Mouse (Mus musculus) forebrain, embryonic 14.5 days (tissue): ENCODE data around the gene Cuedc1. TPM values are rescaled to one million over a fixed set of nuclear protein-coding genes. Genes with fewer than 3 reads are reported as not detected.

ENCODE experiments used
- ATAC-seq: fragments of 200-750 bp; cut with Nextera tagmentation; 2 replicates; pipeline ENCODE4 v1.8.0; 2017; ENCODE audit warnings: mild to moderate bottlenecking, moderate library complexity
- DNase-seq: peaks from one replicate; pipeline ENCODE4 v3.0.0-alpha.2; 2015; ENCODE audit warnings: low spot score
- H3K27ac ChIP-seq: fragments of 300-500 bp; sonication (generic); 2 replicates; pipeline ENCODE4 v1.5.1; 2014; ENCODE audit warnings: low read depth, mild to moderate bottlenecking, control low read depth, low read length, moderate library complexity
- H3K27me3 ChIP-seq: fragments of 300-500 bp; sonication (generic); replicated peaks from 2 replicates; pipeline ENCODE4 v1.6.1; 2014; ENCODE audit warnings: low read length, control low read depth, mixed read lengths; ENCODE audit not compliant: control insufficient read depth, insufficient read depth
- H3K36me3 ChIP-seq: fragments of 300-500 bp; sonication (generic); 2 replicates; pipeline ENCODE4 v1.6.1; 2014; ENCODE audit warnings: low read length, control low read depth; ENCODE audit not compliant: control insufficient read depth, insufficient read depth
- H3K4me1 ChIP-seq: fragments of 300-500 bp; sonication (generic); 2 replicates; pipeline ENCODE4 v1.6.1; 2014; ENCODE audit warnings: antibody characterized with exemption, low read length, control low read depth; ENCODE audit not compliant: control insufficient read depth, insufficient read depth
- H3K4me2 ChIP-seq: fragments of 300-500 bp; sonication (generic); 2 replicates; pipeline ENCODE4 v1.6.1; 2014; ENCODE audit warnings: mild to moderate bottlenecking, control low read depth, low read length
- H3K4me3 ChIP-seq: fragments of 300-500 bp; sonication (generic); 2 replicates; pipeline ENCODE4 v1.5.1; 2014; ENCODE audit warnings: low read depth, low read length, control low read depth
- H3K9ac ChIP-seq: fragments of 300-500 bp; sonication (generic); 2 replicates; pipeline ENCODE4 v1.6.1; 2014; ENCODE audit warnings: mild to moderate bottlenecking, low read length, control low read depth, moderate library complexity
- H3K9me3 ChIP-seq: fragments of 300-500 bp; sonication (generic); replicated peaks from 2 replicates; pipeline ENCODE4 v1.6.1; 2016; ENCODE audit warnings: low read length, control low read depth, mixed read lengths; ENCODE audit not compliant: control insufficient read depth
- WGBS: fragments of 180-500 bp; shearing (Covaris S2); extraction: QIAGEN DNeasy Blood & Tissue Kit; methylation state at CpG from one replicate; pipeline ENCODE4 v1.1.7; 2014; 5-methylcytosine and 5-hydroxymethylcytosine counted together
- polyA plus RNA-seq: library from polyadenylated mRNA; unstranded; fragments of >200 nt; fragmentation: Nextera tagmentation; extraction: Ambion mirVana; gene quantifications from 2 replicates; pipeline ENCODE4 v1.2.1, GENCODE M21; 2014

Gene Cuedc1
- polyA plus RNA-seq, 1 experiment from 2014 or later = 13.0 TPM

DNA sequence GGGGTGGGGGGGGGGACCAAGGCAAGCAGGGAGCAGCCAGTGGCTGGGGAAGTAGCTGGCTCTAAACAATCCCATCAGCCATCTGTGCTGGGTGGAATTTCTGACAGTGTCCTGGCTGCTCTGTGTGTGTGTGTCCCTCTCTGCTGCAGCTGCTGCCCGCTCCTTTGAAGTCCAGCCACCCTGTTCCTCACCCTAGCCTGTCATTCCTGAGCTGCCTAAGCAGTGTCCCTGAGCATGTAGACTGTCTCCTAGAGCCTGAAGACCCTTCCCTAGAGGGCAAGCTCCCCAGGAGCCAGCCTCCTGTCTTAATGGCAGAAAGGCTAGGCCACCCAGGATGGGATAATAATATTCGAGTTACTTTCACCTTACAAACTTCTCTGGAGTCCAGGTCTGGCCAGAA is 58.5 kb downstream of the Cuedc1 start:
- H3K27me3 ChIP-seq = no peaks in the 10 kb centered on the region
- H3K9me3 ChIP-seq = no peaks in the 10 kb centered on the region
- H3K4me2 ChIP-seq = no peak overlapping the region
- no peak overlapping the region for H3K4me3 ChIP-seq
- 55% methylated on average over 2 of the region's 2 CpGs for WGBS
- H3K9ac ChIP-seq = no peak overlapping the region
- no peak overlapping the region for H3K27ac ChIP-seq
- DNase-seq (no peak), ATAC-seq (no peak)
- H3K36me3 ChIP-seq = no peaks in the 10 kb centered on the region
- H3K4me1 ChIP-seq = peaks cover 22% of the 10 kb centered on the region

DNA sequence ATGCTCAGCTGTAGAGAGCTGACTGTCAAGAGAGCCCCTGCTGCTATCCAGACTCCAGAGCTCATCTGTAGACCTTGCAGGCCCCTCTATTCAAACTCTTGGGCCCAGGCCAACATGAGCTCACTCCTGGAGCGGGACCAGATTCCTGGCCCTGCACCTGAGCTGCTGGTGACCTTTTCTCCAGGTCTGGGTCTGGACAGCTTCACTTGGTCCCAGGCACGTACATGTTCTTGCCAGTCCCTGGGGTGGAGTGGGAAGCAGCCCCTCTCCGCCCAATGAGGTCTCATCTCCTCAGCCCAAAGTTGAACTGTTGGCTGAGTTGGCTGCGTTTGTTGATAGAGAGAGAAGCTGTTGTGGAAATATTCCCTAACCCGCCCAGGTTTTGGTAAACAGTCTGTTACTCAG is 61.0 kb downstream of the Cuedc1 start:
- Histone ChIP-seq H3K9ac (no peak overlapping the region), H3K27me3 (no peaks in the 10 kb centered on the region), H3K36me3 (no peaks in the 10 kb centered on the region), H3K4me2 (no peak overlapping the region), H3K4me3 (no peak overlapping the region), H3K27ac (no peak overlapping the region), H3K9me3 (no peaks in the 10 kb centered on the region), H3K4me1 (peaks cover 22% of the 10 kb centered on the region)
- WGBS = 53% methylated on average over 5 of the region's 5 CpGs
- ATAC-seq (no peak), DNase-seq (peak; percentile 43)

DNA sequence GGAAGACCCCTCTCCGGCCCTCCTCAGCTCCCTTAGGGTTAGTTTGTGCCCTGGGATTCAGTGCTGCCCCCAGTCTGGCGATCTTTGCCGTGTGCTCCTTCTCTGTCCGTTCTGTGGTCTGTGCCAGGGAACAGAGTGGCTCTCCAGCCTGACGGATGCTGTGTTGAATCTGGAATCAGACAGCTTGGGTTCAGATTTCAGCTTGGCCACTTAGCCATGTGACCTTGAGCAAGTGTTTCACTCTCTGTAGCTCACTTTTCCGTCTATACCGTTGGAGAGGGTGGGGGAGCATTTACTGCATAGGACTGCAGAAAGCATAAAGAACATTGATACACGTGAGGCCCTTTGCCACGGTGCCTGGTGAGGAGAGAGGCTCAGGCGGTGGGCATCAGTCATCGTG is 61.5 kb downstream of the Cuedc1 start:
- H3K4me2 ChIP-seq = no peak overlapping the region
- no peak overlapping the region for H3K27ac ChIP-seq
- no peaks in the 10 kb centered on the region for H3K36me3 ChIP-seq
- DNase-seq = no peak
- peaks cover 22% of the 10 kb centered on the region for H3K4me1 ChIP-seq
- no peak for ATAC-seq
- H3K27me3 ChIP-seq = no peaks in the 10 kb centered on the region
- H3K4me3 ChIP-seq = no peak overlapping the region
- WGBS = 72% methylated on average over 11 of the region's 11 CpGs
- H3K9me3 ChIP-seq = no peaks in the 10 kb centered on the region
- H3K9ac ChIP-seq = no peak overlapping the region

DNA sequence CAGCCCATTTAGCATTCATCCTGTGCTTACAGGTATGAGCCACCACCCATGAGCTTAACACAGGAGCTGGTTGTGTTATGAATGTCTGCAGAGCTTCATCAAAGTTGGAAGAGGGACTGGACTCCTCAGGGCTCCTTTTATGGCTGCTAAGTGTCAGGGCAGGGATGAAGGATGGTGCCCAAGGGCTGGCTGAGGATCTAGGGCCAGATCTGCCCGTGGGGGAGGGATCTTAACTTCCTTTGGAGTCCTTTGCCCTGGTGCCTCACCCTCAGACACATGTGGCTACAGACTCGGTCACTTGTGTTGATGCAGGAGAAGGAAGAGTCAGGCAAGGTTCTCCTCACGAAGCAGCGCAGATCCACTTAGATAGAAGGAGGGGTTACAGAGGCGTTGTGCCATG is 62.5 kb downstream of the Cuedc1 start:
- H3K9me3 ChIP-seq = no peaks in the 10 kb centered on the region
- H3K36me3 ChIP-seq = no peaks in the 10 kb centered on the region
- no peak for ATAC-seq
- H3K27me3 ChIP-seq = no peaks in the 10 kb centered on the region
- H3K4me1 ChIP-seq = peaks cover 25% of the 10 kb centered on the region
- DNase-seq = no peak
- peak overlapping the region; percentile 80; the same call in 1 of the 2 replicates for H3K4me2 ChIP-seq
- peak overlapping the region; percentile 36; the same call in 1 of the 2 replicates for H3K27ac ChIP-seq
- WGBS = 59% methylated on average over 5 of the region's 5 CpGs
- no peak overlapping the region for H3K4me3 ChIP-seq
- no peak overlapping the region for H3K9ac ChIP-seq

DNA sequence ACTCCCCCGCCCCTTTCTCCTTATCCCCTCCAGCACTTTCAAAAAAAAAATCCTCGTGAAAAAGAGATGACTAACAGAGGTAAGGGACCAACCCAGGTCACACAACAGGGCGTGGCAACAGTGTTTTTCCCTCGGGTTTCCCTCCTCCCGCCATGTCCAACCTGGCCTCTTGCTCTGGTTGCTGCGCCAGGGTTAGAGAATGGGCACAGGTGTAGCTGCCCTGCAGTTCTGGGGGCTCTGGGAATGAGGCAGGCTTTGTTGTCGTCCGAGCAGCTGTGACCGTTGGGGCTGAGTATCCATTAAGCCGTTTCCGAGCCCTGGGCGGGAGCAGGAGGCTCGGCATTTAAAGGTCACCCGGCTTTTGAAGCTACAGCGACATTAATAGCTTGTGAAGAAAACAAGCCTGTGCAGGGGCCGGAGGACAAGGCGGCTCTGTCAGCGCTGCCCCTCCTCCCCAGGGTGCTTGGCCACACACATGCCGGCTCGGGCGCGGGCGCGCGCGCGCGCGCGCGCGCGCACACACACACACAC is 63.3 kb downstream of the Cuedc1 start:
- peak overlapping the region; percentile 64 for H3K9ac ChIP-seq
- peak overlapping the region; percentile 79 for H3K27ac ChIP-seq
- H3K36me3 ChIP-seq = no peaks in the 10 kb centered on the region
- peak overlapping the region; percentile 38 for H3K4me3 ChIP-seq
- DNase-seq (peak; percentile 76), ATAC-seq (peak; percentile 64)
- H3K9me3 ChIP-seq = no peaks in the 10 kb centered on the region
- peak overlapping the region; percentile 80 for H3K4me2 ChIP-seq
- WGBS = 0% methylated on average over 18 of the region's 33 CpGs
- no peaks in the 10 kb centered on the region for H3K27me3 ChIP-seq
- H3K4me1 ChIP-seq = peaks cover 28% of the 10 kb centered on the region

DNA sequence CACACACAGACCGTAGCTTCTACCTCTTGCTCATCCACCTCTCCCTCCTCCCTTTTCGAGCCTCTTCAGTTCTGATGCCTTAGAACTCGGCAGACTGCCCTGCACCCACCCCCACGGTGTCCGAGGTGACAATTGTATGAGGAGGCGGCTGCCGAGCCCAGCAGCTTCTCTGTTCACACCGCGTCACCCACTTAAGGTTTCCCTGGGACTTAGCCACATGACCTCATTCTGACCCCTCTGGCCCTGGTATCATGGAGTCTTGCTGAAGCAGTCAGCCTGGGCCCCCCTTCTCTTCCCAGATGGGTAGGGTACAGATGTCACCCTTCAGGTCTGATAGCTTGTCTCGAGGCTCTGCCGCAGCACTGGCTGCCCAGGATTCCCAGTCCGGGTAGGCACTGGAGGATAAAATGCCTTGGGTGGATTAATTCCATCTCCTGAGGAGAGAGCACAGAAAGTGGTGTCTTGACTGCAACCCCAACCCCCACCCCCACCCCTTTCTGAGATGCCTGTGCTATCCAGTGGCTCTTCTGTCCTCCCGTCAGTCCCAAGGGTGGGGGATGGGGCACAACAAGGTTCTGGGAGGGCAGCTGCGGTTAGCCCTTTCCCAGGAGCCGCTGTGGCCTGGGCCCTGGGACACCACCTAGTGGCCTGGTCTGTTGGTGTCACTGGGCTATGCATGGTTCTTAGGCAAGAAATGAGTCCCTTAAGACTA is 63.9 kb downstream of the Cuedc1 start:
- Histone ChIP-seq H3K27me3 (no peaks in the 10 kb centered on the region), H3K4me1 (peaks cover 30% of the 10 kb centered on the region), H3K9me3 (no peaks in the 10 kb centered on the region), H3K36me3 (no peaks in the 10 kb centered on the region), H3K4me2 (peak overlapping the region; percentile 80), H3K27ac (peak overlapping the region; percentile 79; the same call in 1 of the 2 replicates), H3K4me3 (peak overlapping the region; percentile 38), H3K9ac (peak overlapping the region; percentile 64)
- WGBS = 2% methylated on average over 14 of the region's 15 CpGs
- ATAC-seq (peak; percentile 69), DNase-seq (peak; percentile 82)

DNA sequence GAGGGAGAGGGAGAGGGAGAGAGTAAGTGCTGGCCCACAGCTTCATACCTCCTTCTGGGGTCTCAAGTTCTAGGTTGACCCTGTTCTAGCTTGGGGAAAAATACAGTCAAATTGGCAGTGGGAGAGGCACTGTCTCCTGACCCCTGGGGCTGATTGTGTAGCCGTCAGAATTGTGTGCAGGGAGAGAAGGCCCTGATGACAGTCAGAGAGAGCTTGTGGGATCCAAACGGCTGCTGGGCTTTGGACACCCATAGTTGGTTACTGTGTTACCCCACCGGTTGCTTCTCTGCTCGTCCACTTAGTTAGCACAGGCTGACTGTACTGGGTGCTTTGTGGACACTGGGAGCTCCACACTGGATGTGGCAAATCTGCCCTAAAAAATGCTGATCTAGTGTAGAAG is 64.9 kb downstream of the Cuedc1 start:
- 74% methylated on average over 4 of the region's 4 CpGs for WGBS
- Histone ChIP-seq H3K9ac (no peak overlapping the region), H3K4me3 (no peak overlapping the region), H3K27me3 (no peaks in the 10 kb centered on the region), H3K36me3 (no peaks in the 10 kb centered on the region), H3K27ac (no peak overlapping the region), H3K4me1 (peaks cover 30% of the 10 kb centered on the region), H3K4me2 (no peak overlapping the region), H3K9me3 (no peaks in the 10 kb centered on the region)
- DNase-seq (no peak), ATAC-seq (no peak)

DNA sequence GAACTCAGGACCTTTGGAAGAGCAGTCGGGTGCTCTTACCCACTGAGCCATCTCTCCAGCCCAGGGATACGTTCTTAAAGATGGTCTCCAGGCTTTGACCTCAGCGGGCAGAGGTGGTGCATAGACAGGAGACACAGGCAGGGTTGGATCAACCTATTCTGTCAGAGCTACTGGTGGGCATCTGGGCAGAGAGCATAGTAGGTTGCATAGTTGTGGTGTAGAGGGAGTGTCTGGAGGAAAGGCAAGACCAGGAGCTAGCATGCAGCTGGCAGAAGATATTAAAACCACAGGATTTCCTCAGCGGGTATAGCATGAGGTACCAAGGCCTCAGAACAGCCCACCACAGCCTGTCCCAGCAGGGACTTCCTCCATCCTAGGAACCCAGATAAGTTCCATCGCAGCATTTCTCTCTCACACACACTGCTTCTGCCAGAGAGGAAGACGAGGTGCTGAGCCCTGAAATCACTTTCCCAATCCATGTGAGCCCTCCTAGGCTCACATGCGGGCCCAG is 66.4 kb downstream of the Cuedc1 start:
- Histone ChIP-seq H3K27ac (no peak overlapping the region), H3K4me3 (no peak overlapping the region), H3K9me3 (no peaks in the 10 kb centered on the region), H3K4me1 (peaks cover 28% of the 10 kb centered on the region), H3K9ac (peak overlapping the region; percentile 40; the same call in 1 of the 2 replicates), H3K27me3 (no peaks in the 10 kb centered on the region), H3K36me3 (no peaks in the 10 kb centered on the region), H3K4me2 (no peak overlapping the region)
- 91% methylated on average over 7 of the region's 7 CpGs for WGBS
- ATAC-seq = no peak
- no peak for DNase-seq

DNA sequence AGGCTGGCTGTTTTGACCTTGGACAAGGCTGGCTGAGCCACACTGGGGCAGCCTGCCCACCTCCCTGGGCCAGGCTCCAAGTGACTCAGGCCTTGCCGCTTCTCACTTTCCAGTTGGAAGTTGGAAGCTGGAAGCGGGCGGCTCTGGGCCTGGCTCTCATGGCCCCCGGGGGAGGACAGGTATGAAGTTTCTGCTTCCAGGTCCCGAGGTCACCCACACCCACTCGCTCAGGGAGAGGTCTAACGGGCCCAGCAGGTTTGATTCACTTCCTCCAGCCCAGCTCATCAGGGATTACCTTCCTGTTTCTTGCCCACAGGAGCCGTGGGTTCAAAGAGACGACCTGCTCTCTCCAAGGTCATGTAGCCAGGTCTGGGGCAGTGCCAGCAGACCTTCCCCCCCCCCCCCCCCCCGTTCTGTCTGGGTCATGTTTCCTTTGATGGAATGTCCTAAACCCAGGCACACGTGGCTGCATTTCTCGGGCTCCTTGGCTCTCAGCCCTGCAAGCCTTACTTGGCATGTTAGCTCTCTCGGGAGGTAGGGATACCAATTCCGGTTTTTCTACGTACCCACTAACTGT is 67.0 kb downstream of the Cuedc1 start:
- Histone ChIP-seq H3K27me3 (no peaks in the 10 kb centered on the region), H3K4me2 (no peak overlapping the region), H3K27ac (no peak overlapping the region; the same call in 1 of the 2 replicates), H3K9me3 (no peaks in the 10 kb centered on the region), H3K4me1 (peaks cover 32% of the 10 kb centered on the region), H3K4me3 (no peak overlapping the region), H3K9ac (peak overlapping the region; percentile 40; the same call in 1 of the 2 replicates), H3K36me3 (0 out of 2 replicates have a peak, but pooled peaks cover 4% of the 10 kb centered on the region)
- DNase-seq (peak; percentile 37), ATAC-seq (no peak)
- 47% methylated on average over 15 of the region's 15 CpGs for WGBS
